8 mouse cellular contexts compared by ENCODE assay signal in the genomic region with DNA sequence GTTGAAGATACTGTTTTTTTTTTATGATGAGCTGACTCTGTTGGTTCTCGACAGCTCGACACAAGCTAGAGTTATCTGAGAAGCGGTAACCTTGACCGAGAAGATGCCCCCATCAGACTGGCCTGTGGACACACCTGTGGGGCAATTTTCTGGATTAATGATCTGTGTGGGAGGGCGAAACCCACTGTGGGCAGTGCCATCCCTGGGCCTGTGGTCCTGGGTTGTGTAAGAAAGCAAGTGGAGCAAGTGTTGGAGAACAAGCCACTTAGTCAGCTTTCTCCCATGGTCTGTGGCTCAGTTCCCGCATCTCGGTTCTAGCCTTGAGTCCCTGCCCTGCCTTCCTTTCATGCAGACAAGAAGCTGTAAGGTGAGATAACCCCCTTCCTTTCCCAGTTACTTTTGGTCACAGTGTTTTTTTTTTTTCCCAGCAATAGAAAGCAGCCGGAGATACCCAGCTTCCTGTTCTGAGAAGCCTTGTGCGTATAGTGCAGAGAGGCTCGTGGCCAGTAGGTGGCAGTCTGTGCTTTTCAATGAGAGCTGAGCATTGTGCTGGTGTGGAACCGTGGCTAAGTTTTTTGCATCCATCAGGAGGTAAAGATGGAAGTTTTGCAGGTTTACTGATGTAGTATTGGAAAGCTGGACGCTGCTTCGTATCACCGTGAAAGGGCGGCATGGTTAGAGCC. TPM values are rescaled to one million over a fixed set of nuclear protein-coding genes. Genes with fewer than 3 reads are reported as not detected.
DNase-seq lines count a peak whose midpoint lies in the region; ATAC-seq lines count a peak whose summit lies in the region.

No protein-coding gene starts in this region.

- peak; percentile 83 for DNase-seq in ZHBTc4 (ENCODE audit: low read depth, low spot score)
- DNase-seq in gastrocnemius, adult 8-10 months (ENCODE audit: low spot score in 2 of 2) = peak; percentile 36 to 50
- peak; percentile 60 for DNase-seq in hindlimb bud, embryonic 11.5 days (ENCODE audit: extremely low spot score, low read depth, low spot score)
- peak; percentile 86 to 92 for DNase-seq in left cerebral cortex, adult 18-20 months (ENCODE audit: low spot score in 2 of 2)
- DNase-seq in right cerebral cortex, adult 18-20 months = peak; percentile 88
- DNase-seq in urinary bladder, adult 2 months (ENCODE audit: low spot score) = peak; percentile 45

- peak; percentile 99 for ATAC-seq in common myeloid progenitor, adult 5-6 weeks (replicated peaks; ENCODE audit: low read depth, poor library complexity, severe bottlenecking)
- ATAC-seq in megakaryocyte, adult 5-6 weeks (ENCODE audit: poor library complexity, severe bottlenecking) = peak; percentile 97

RNA-seq across cellular contexts. Expression of a gene that starts 31.8 kb away (rescaled TPM):
- 16.7 and 28.4 TPM in 2 replicates for total RNA-seq in common myeloid progenitor, adult 5-6 weeks (2017)
- total RNA-seq in gastrocnemius, adult 8-10 months (2022) = 10 to 100 TPM; 37.0 to 61.2 (median 49.0) TPM
- total RNA-seq in left cerebral cortex, adult 18-20 months (2021) = 10 to 100 TPM; 38.8 to 41.7 TPM
- 5.5 and 8.8 TPM in 2 replicates for total RNA-seq in megakaryocyte, adult 5-6 weeks (2015)
- total RNA-seq in megakaryocyte, adult 5-6 weeks (2017) = 3.6 and 4.8 TPM in 2 replicates
- 44.2 and 51.1 TPM in 2 replicates for polyA plus RNA-seq in urinary bladder, adult 2 months (2012; rRNA removed)

Comparison
In these comparisons a context has a peak if more than half of its experiments do, and no peak if none do; other contexts are left out.
1. Peak in every context shown above with its lines: DNase-seq and ATAC-seq.